Mouse (Mus musculus) adipocyte (in vitro differentiated cells): ENCODE measurements around the gene Ipo8.

Experiments
- DNase-seq: peaks from one replicate; pipeline ENCODE4 v3.0.0-alpha.2; 2016; ENCODE audit warnings: low spot score

Ipo8 gene

GRCm38 (mm10) chr6:148830748-148831727, at the start of gene Ipo8:
TSS of gene Ipo8 (minus strand) at chr6:148831467.
- peak; percentile 97 for DNase-seq

- no peak for DNase-seq
These were observed 42.6 kb upstream of the Ipo8 start for GRCm38 (mm10) chr6:148873911-148874310.

DNA sequence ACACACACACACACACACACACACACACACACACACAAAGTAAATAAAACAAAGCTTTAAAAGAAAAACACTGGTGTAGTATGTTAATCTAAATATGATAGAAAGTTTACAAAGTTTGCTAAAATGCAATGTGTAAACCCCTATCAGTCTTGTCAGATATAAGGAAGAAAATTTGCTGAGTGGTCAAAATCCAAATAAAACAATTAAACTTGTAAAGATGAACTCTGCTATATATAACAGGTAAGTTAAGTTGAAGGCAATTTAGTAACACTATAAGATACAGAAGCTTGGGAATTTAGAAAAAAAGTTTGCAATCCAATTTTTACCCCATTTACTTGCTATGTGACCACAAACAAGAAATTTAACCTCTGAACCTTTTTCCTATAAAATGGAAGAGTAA, 14.4 kb upstream of the Ipo8 start:
- no peak for DNase-seq

DNA sequence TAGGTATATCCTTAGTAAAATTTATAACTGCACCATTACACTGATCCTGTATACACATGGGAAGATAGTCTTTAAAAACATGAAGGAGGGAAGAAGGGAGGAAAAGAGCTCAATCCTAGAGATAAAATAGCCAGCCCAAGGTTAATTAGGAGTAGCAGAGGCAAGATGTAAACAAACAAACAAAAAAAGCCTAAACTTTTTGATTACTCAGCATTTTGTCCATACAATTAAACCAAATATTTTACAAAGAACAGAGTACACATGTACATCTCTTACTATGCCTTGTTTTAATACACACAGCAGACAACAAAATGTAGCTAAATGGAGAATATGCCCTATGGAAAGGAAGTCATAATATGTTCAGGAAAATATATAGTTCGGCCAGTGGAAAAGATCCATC, 10.5 kb upstream of the Ipo8 start:
- DNase-seq: no peak

DNA sequence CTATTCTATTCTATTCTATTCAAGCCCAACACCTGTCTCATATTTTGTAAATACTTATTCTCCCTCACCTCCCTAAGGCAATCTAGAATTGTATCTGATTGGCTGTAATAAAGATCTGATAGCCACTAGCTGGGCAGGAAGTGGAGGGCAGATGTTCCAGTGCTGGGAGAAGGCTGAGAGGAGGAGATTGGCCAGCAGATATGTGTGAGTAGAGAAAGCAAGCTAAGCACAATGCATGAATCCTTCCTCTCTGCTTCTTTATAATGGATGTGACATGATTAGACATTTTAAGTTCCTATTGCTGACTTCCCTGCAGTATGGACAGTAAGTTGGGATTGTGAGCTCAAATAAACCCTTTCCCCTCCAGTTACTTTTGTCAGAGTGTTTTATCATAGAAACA, 7.2 kb upstream of the Ipo8 start:
- DNase-seq: no peak

DNA sequence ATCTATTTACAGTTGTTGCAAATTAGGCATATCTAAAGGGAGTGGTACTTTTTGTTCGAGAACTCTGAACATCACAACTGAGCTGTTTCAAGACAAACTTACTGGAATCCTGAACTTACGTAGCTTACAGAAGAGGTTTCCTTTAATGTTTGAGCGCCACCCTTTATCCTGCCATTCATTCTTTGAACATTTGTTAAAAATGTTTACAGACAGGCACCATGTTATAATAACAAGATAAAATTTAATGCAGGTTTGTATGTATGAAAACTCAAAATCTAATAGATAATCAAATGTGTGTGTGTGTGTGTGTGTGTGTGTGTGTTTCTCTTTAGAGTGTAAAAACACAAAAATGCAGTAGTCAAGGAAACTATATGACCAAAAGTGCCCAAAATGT, 458 bp upstream of the Ipo8 start:
- peak; percentile 13 for DNase-seq

- no peak for DNase-seq
These were observed 916 bp downstream of the Ipo8 start for GRCm38 (mm10) chr6:148830355-148830747.

- DNase-seq: no peak
These were observed 5.1 kb downstream of the Ipo8 start for GRCm38 (mm10) chr6:148826119-148826518.

- DNase-seq: no peak
These were observed 12.5 kb downstream of the Ipo8 start for GRCm38 (mm10) chr6:148818624-148819343.

DNA sequence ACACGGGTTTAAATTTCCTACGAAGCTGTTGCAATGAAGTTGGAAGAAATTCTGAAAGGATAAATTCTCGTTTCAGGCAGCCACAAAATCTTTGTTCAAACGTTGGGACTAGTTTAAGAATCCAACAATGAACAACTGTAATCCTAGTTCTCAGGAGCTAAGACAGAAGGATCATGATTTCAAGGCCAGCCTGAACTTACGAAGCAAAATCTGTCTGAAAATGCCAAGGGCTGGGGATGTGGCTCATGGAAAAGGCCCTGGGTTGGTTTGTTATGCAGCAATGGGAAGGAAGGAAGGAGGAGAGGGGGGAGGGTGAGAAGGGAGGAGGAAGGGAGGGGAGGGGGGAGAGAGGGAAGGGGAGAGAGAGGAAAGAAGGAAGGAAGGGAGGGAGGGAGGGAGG, 14.5 kb downstream of the Ipo8 start:
- DNase-seq: no peak

DNA sequence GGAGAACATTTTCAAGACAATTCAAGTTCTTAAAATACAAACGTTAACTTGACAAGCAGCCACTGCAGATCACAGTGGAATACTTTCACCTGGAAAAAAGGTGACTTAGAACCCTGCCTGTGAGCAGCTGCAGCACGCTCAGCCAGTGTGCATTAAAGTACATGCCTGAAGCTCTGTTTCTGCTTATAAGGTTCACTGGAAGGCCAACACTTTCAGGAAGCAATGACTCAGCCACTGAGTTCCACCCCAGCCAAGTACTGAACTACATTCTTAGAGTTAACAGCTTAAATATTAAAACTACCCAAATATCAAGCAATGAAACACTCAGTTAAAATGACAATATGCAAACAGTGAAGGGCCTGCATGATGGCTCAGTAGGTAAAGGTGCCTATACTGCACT, 20.1 kb downstream of the Ipo8 start:
- DNase-seq: no peak

- no peak for DNase-seq
These were observed 31.5 kb downstream of the Ipo8 start for GRCm38 (mm10) chr6:148799773-148800172.

GRCm38 (mm10) chr6:148795145-148795544, 36.1 kb downstream of the Ipo8 start:
- DNase-seq: no peak

- no peak for DNase-seq
These were observed 42.1 kb downstream of the Ipo8 start for GRCm38 (mm10) chr6:148789010-148789673.

GRCm38 (mm10) chr6:148786186-148786585, 45.1 kb downstream of the Ipo8 start:
- DNase-seq: no peak

DNA sequence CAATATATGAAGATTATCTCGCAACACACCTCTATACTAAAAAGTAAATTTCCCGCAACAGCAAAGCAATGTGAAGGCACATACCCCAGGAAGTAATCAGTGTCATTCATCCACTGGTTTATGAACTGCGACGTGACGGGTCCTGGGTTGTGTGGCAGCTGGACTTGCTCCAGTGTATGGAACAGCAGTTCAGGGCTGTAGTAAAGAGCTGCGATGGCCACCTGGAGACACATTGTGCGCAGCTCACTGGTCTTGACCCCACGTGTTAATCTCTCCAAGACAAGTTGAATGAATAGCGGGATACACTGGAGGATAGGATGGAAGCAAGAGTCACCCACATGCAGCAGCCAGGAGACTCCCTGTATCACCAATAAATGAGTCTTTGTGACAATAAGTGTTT, 46.8 kb downstream of the Ipo8 start:
- no peak for DNase-seq

- DNase-seq: no peak
These were observed 55.0 kb downstream of the Ipo8 start for GRCm38 (mm10) chr6:148776236-148776635.

GRCm38 (mm10) chr6:148771423-148771822, 59.8 kb downstream of the Ipo8 start:
- DNase-seq: no peak

DNA sequence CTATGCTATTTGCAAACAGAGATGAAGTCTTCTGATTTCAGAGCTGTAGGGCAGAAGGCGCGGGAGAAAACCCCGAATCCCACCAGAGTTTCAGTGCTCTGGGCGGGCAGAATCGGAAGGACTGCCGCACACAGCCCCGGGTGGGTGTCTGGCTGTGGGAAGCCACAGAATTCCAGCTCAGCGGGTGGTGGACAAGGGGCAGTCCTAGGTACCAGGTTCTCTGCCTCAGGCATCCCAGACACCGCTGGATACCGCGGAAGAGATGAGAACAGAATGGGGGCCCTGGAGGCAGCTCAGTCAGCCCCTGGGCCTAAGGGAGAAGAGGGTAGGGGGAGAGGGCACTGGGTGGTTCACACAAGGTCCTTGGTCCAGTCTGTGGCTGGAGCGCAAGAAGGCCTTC, 62.8 kb downstream of the Ipo8 start:
- DNase-seq: no peak

GRCm38 (mm10) chr6:148767228-148767627, 64.0 kb downstream of the Ipo8 start:
- no peak for DNase-seq

- DNase-seq: no peak
These were observed 69.1 kb downstream of the Ipo8 start for GRCm38 (mm10) chr6:148761967-148762712.

GRCm38 (mm10) chr6:148761475-148761874, 69.8 kb downstream of the Ipo8 start:
- DNase-seq: no peak
